Mouse (Mus musculus): ENCODE data around the gene Hivep3.

Gene Hivep3

DNA sequence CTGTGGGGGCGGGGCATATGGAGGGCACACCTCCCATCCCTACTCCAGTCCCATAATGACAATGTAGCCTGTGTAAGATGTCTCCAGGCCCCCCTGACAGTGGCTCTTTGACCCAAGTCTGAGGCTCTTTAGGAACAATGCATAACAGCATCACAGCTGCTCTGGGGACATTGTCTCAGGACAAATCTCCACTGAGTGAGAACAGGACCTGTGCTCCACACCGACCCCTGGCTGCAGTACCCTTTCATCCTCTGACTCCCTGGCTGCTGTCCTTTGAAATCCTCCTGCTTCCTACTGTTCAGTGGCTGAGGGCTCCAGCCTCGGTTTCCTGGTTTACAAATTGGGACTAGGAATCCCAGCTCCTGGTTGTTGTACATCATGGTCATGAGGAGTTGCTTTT lies 269.4 kb downstream of the Hivep3 start:
- in situ Hi-C loops (cut with MboI, MseI) = loop anchor here (10.0 kb wide), 1 partner anchor 552 kb away; no protein-coding TSS in a partner anchor

DNA sequence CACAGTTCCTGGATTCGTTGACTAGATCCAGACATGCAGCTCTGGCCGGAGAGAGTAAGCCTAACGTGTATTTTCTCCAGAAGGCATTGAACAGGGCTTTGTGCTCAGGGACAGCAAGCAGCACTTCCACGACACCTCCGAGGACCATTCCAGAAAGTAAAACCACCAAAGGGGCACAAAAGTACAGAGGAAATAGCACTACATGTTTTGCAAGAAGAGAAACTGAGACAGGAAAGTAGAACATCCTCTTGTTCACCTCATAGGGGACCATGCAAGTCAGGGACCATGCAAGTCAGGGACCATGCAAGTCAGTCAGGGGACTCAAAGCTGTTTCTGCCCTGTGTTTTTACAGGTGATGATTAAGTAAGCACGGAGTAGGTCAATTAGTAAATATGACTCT lies 272.5 kb downstream of the Hivep3 start:
- in situ Hi-C loops (cut with MboI, MseI) = loop anchor here (10.0 kb wide), 1 partner anchor 549 kb away; no protein-coding TSS in a partner anchor

DNA sequence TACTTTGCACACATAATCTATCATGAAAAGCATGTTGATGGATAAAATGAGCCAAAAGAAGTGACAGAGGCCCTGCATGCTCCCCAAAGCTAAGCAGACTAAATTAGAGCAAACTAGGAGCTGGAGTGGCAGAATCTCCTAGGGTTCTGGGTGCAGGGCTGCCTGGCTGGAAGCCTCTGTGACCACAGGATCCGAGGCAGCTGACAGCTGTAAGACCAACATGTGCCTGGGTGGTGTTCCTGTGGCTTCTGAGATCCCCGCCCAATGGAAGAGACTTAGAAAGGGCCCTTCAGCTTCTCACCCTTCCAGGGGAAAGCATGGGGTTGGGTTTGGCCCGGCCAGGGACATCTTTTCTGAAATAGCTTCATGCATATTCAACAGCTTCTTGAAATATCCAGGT lies 274.3 kb downstream of the Hivep3 start:
- in situ Hi-C loops (cut with MboI, MseI) = loop anchor here (10.0 kb wide), 1 partner anchor 547 kb away; no protein-coding TSS in a partner anchor

DNA sequence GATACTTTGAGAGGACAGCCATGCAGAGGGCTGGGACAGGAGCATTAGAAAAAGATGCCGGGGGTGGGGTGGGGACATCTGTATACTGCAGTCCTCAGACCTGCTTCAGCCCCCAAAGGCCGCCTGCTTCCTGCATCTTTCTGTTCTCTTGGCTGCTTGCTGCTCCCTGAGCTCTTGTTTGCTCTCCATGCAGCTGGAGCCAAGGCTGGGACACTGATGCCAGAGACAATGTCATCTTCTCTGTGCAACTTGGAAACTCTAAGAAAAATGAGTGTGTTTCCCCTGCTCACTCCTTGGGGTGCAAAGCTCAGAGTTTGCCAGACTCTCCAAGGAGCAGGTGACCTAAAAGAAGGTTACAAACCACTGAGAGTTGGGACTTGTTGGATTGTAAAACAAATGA lies 275.6 kb downstream of the Hivep3 start:
- in situ Hi-C loops (cut with MboI, MseI) = loop anchor here (10.0 kb wide), 1 partner anchor 546 kb away; no protein-coding TSS in a partner anchor

DNA sequence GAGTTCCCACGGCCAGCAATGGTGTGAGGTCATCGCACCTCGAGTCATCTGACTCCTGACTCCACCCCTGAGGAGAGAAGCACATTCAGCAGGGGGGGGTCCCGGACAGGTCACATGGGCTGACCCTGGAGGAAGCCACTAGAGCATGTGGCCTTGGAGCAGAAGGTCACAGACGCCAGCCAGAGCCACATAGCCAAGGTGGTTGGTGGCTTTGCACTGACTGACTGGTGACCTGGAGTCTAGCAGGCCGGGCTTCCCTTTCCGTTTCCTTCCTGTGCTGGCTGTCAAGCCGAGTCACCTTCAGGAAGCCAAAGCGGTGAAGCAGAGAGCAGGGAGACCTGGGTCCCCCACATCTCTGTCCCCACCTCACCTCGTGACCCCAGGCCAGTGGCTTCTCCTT lies 278.2 kb downstream of the Hivep3 start:
- in situ Hi-C loops (cut with MboI, MseI) = no loop called here

DNA sequence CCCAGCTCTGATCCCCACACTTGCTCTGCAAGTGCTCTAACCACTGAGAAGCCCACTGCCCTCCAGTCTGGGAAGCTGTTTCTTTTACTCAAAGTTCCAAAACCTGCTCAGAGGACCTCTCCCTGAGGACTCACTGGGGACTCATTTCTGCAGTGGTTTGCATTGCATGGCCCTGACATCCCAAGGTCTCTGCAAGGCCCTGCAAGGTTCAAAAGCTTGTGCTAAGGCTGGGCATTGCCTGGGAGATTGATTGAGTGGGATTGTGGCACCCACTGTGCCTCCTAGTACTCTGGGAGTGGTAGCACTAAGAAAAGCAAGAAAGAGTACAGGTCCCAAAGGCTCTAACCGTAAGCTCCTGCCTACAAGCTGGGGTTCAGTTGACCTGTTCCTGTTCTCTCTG lies 279.3 kb downstream of the Hivep3 start:
- in situ Hi-C loops (cut with MboI, MseI) = no loop called here

DNA sequence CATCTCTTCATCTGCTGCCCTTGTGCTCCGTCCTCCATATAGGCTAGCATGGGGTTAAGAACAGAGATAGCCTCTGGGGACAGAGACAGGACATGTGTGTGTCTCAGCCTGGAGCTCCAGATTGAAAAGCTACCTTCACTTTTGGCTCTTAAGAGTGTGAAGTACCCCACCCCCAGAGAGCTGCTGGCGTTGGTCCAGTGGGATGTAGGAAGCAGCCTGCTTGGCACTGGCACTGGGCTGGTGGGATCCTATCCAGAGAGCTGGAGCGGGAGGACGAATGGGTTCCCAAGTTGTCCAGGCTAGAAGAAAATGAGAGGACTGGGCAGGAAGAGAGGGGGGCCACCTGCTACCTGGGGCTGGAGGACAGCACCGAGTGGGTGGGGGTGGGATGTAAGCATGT lies 284.8 kb downstream of the Hivep3 start:
- in situ Hi-C loops (cut with MboI, MseI) = no loop called here

DNA sequence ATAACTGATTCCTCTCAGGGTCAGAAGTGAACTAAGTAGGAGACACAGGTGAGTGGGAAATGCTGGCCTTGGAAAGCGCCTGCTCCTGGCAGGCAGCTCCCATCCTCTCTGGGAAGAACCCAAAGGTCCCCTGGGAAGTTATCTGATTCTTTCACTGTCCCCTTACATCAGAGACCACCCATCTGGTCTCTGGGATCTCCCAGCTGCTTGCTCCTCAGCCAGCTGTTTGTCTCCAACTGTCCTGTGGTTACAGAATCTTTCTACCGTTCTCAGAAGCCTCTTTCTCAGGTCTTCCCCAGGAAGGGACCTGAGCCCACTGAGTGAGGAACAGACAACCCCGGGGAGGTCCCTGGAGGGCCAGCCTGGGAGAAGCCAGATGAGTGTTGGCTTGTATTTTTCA lies 288.8 kb downstream of the Hivep3 start:
- in situ Hi-C loops (cut with MboI, MseI) = no loop called here

DNA sequence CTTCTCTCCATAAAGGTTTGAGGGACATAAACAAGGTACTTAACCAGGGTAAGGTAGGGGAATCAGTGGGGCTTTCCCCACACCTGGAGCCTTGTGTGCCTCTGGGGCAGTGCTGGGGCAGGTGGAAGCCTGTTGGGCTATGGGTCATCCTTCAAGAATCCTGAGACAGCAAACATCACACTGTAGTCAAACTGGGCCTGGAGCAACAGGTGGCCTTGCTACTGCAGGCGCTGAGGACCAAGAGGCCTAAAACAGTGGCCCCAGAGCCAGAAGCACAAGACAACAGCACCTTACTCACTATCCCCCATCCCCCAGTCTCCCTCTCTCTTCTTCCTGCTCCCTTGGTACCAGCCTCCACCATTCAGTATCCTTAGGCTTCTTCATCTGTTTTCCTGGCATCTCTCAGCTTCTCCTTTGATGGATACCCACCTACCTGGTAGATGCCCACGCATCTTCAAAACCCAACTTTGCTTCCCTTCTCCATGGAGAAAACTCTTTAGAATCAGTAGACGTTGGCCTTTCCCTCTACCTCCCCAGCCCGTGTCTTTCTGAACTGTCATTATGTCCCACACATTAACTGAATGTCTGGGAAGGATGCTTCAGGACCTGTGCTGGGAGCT lies 289.7 kb downstream of the Hivep3 start:
- in situ Hi-C loops (cut with MboI, MseI) = no loop called here

DNA sequence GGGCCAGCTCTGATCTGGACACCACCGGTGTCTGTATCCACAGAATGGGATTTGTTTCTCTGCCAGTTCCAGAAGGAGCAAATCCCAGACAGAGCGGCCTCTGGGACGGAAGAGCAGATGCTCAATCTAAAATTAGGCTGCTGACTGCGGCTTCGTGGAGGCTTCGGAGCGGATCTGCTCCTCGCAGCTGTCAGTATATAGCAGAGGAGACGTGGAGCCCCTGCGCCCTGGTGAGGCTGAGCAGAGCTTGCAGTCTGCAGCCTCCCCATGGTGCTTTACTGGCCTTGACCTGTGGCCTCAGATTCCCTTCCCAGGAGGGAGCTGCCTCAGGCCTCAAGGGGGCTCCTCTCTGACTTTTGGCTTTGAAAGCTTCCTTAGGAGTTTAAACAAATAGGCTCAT lies 290.5 kb downstream of the Hivep3 start:
- in situ Hi-C loops (cut with MboI, MseI) = no loop called here

DNA sequence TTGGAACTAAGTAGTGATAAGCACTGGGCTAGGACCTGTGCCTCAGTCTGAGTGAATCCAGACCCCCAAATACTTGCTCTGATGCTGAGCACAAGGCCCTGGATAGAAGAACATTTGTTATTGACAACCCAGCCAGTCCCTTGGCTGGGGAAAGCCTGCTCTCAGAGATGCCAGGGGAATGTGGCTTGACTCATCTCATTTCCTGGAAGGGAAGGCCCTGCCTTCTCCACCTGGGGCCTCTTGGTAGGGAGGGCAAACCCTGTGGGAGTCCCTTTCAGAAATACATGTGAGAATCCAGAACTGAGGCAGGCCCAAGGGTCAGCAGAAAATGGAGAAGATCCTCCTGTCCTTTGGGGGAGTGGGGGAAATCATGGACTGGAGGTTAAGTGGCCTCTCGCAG lies 294.1 kb downstream of the Hivep3 start:
- in situ Hi-C loops (cut with MboI, MseI) = loop anchor here (25.0 kb wide), 1 partner anchor 785 kb away; no protein-coding TSS in a partner anchor

DNA sequence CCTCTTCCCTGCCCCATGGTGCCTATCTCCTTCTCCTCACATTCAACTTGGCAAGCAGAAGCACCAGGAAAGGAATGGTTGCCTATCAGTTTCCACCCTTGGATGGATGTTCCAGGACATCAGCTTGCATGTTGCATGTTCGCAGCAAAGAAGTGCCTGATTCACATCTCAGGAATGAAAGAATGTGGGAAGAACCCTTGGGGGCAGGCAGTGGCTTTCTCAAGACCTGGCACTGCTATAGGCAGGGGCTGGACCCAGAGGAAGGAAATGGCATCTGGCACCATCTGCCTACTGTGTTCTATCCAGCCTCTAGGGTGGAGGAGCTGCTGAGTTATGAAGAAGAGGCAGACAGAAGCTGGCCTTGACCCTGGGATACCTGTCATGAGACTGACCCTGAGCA lies 296.4 kb downstream of the Hivep3 start:
- in situ Hi-C loops (cut with MboI, MseI) = loop anchor here (5.0 to 25.0 kb wide), 2 partner anchors 108 to 782 kb away; no protein-coding TSS in a partner anchor

DNA sequence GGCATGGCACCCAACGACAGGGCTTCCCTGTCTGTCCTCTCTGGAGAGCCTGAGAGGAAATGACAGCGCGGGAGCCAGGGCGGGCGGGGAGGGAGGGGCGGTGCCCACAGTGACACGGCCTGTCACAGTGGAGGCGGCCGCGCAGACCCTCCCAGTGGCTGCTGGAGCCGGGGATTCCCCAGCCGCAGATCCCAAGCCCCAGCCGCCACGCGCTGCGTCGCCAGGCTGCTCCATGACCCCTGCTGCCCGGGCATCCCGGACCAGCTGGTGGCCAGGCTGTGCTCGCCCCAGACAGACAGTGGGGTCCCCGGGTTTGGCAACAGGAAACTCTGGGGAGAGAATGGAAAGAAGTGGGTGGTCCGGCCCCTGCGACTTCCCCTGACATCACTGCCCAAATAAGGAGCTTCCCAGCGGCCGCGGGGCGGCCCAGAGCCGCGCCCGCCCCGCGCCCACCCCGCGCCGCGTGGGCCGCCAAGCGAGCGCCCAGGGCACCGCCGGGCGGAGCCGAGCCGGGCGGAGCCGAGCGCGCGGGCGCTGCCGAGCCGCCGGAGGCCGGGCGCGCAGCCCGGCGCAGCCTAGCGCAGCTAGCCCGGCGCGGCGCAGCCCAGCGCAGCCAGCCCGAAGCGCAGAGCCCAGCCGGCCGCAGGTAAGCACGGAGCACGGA lies 298.9 kb downstream of the Hivep3 start:
- in situ Hi-C loops (cut with MboI, MseI) = loop anchor here (5.0 to 25.0 kb wide), 2 partner anchors 110 to 780 kb away; no protein-coding TSS in a partner anchor

DNA sequence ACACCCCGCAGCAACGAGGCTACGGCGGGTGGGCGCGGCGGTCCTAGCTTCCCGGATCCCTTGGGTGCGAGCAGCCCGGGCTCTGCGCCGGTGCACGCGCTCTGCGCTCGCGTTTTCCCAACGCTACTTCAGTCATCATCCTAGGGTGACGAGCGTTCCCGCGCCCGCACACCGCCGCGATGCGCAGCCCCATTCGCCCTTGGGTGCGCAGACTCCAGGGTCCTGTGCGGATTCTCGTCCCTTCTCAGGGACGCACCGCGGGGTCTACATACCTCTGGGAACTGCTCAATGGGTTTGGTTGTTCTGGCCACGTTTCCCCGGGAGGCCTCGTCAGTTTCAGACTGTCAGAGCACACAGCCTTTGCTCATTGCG lies 299.4 kb downstream of the Hivep3 start:
- in situ Hi-C loops (cut with MboI, MseI) = loop anchor here (5.0 to 25.0 kb wide), 2 partner anchors 111 to 779 kb away; no protein-coding TSS in a partner anchor

DNA sequence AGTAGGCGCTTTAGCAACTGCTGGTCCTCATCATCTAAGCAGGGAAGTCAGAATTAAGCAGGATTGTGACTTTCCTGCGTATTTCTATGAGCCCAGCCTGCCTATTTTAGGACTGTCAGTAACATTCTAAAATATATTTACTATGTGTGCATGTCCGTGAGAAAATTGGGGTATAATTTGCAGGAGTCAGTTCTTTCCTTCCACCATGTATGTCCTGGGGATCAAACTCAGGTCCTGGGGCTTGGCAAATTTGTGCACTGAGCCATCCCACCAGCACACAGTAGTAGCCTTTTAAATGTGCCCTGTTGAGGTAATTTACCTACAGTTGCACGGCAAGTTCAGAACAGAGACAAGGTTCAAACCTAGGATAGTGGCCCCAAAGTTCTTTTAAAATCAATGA lies 302.7 kb downstream of the Hivep3 start:
- in situ Hi-C loops (cut with MboI, MseI) = loop anchor here (5.0 to 25.0 kb wide), 2 partner anchors 74 to 776 kb away; no protein-coding TSS in a partner anchor

DNA sequence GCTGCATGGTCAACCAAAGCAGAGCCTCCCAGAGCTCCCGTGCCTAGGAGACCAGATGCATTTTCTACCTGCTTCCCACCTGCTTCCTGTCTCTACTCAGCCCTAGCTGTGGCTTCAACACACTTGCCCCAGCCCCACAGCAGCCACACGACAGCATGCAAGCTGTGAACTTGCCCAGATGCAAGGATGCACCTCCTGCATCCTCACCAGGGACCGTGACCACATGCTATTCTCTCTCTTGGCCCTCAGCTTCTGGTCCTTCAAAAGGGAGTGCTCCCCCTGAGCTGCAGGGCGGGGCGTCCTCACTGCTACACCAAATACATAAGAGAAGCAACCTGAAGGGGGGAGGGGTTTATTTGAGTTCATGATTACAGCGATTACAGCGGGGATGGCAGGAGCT lies 303.4 kb downstream of the Hivep3 start:
- in situ Hi-C loops (cut with MboI, MseI) = loop anchor here (5.0 to 25.0 kb wide), 2 partner anchors 75 to 775 kb away; no protein-coding TSS in a partner anchor

DNA sequence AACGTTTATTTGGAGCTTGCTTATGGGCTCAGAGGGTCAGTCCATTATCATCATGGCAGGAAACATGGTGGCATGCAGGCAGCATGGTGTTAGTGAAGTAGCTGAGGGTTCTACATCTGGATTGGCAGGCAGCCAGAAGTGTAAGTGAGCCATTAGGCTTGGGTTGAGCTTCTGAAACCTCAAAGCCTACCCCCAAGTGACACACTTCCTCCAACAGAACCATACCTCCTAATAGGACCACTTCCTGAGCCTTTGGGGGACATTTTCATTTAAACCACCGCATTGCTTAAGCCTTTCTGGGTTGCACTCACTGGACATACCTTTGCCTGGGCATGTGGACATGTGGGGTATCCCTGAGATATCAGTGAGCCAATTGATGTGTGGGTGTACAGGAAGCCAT lies 307.9 kb downstream of the Hivep3 start:
- in situ Hi-C loops (cut with MboI, MseI) = loop anchor here (25.0 kb wide), 1 partner anchor 771 kb away; no protein-coding TSS in a partner anchor

DNA sequence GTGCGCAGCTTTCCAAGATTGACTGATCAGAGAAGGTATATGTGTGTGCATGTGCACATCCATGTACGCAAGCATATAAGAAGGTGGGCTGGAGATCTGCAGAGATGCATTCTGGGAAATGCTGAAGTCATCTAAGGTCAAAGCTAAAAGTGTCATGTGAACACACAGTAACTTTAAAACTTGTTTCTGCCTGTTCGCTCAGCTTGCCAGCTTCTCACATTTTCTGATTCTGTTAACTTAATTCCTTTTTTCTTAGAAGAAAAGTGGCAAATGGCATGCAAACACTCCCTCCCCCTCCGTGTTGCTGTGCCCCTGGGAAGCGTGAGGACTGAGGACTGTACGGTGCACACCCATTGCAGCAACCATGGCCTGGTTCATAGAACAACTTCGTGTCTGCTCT lies 308.9 kb downstream of the Hivep3 start:
- in situ Hi-C loops (cut with MboI, MseI) = loop anchor here (25.0 kb wide), 1 partner anchor 770 kb away; no protein-coding TSS in a partner anchor

DNA sequence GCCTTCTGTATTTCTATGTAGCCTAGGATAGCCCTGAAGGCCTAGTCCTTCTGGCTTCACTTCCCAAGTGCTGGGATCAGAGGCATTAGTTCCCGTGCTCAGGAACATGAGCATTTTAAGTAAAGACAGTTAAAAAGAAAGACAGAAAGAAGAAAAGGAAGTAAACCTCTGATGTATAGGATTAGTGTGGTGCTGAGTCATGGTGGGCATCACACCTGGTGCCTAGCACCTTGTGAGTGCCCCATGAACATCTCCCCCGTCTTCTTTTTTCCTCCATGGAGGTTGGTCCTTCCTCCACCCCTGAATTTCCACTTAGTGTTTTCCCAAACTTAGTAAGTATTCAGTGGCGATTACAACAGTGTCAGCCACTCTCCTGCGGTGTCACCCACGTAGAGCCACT lies 311.0 kb downstream of the Hivep3 start:
- in situ Hi-C loops (cut with MboI, MseI) = loop anchor here (25.0 kb wide), 1 partner anchor 768 kb away; no protein-coding TSS in a partner anchor

DNA sequence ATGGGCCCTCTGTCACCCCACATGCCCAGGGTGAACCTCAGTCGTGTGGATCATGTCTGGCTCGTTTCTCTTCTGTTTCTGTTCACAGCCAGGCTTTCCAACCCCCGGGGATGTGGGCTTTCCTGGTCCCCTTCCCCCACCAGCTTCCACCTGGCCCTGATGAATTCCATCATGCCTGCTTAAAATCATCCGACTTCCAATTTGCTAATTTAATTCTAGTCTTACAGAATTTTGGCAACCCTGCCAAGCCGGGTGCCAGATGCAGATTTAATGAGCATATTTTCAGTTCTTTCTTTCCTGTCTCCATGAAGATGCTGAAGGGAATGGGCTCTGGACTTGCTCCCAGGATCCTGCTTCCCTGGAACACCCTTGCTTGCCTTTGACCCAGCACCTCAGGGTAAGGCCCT lies 311.6 kb downstream of the Hivep3 start:
- in situ Hi-C loops (cut with MboI, MseI) = loop anchor here (25.0 kb wide), 1 partner anchor 767 kb away; no protein-coding TSS in a partner anchor

DNA sequence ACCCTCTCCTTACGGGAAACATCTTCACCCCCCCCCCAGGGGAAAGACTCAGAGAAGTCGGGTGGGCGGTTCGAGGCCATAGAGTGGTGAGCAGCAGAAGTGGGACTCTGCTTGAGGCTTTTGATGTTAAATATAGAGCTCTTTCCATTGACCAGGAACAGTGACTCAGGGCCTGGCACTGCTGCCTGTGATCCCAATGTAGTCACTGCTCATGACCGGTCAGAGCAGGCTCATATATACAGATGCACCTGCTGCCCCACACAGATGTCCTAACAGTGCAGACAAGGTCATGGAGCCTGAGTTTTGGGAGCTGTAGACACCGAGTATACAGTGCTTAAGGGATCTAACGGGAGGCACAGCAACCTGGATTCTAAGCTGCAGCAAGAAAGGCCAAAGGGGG lies 312.3 kb downstream of the Hivep3 start:
- in situ Hi-C loops (cut with MboI, MseI) = loop anchor here (25.0 kb wide), 1 partner anchor 766 kb away; no protein-coding TSS in a partner anchor

DNA sequence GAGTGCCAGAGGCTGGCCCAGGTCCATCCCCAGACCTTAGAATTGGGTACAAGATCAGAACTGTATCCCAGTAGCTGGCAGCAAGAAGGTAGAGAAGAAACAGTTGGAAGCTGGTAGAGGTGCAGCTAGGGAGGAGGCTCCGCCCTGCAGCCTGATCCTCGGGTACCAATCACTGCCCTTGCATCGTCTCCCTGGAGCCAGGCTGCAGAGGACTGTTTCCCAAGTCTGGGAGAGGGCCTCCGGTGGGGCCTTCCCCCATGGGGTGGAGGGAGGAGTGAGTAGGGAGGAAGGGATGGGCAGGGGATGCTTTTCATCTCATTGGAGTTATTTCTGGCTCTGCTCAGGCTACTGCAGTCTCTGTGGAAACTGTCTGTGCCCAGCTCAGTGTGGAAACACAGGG lies 313.5 kb downstream of the Hivep3 start:
- in situ Hi-C loops (cut with MboI, MseI) = loop anchor here (25.0 kb wide), 1 partner anchor 765 kb away; no protein-coding TSS in a partner anchor
